Mouse (Mus musculus) ES-E14 (cell line): ENCODE measurements around the gene Ccl20.

ENCODE experiments used
- CHD2 ChIP-seq: IDR thresholded peaks from 2 replicates; pipeline ENCODE4 v1.6.1; 2014; ENCODE audit warnings: mild to moderate bottlenecking, low read depth, low read length, inconsistent platforms
- ZC3H11A ChIP-seq: IDR thresholded peaks from 2 replicates; pipeline ENCODE4 v1.6.1; 2012; ENCODE audit warnings: low read depth, mild to moderate bottlenecking, inconsistent platforms, low read length, borderline replicate concordance
- ZNF384 ChIP-seq: IDR thresholded peaks from 2 replicates; pipeline ENCODE4 v1.6.1; 2012; ENCODE audit warnings: low read depth, low read length, inconsistent platforms

DNA sequence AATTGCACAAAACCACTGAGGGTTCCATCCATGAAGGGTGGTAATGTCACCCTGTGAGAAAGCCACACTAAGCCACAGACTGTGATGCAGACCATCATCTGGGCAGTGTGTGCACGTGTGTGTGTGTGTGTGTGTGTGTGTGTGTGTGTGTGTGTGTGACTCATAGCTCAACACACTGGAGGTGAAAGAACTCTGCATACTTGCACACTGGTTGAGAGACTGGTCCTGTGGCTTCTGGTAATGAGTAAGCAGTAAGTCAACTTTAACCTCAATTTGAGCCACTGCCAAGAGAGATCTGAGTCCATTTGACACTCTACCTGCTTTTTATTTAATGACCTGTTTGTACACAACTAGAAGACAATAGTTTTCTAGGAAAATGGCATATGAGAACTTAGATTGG, 40.3 kb downstream of the Ccl20 start:
- no peak for TF ChIP-seq ZNF384
- no peak for TF ChIP-seq ZC3H11A
- TF ChIP-seq CHD2, result no peak
